Mouse (Mus musculus): ENCODE data around the gene Wdr47. TPM values are rescaled to one million over a fixed set of nuclear protein-coding genes. Genes with fewer than 3 reads are reported as not detected.

The Wdr47 gene
- 1.3 and 1.4 TPM in 2 replicates for polyA plus RNA-seq (2012; rRNA removed)

GRCm38 (mm10) chr3:108590786-108591529 is at the start of gene Wdr47:
Gene Wdr47 (plus strand): TSS chr3:108591279.

GRCm38 (mm10) chr3:108562133-108562730 is 28.8 kb upstream of the Wdr47 start, which contains the start of gene Tmem167b:
Gene Tmem167b (minus strand): TSS chr3:108562466.

GRCm38 (mm10) chr3:108571443-108572294 is 19.4 kb upstream of the Wdr47 start, which contains the start of gene Taf13:
Gene Taf13 (plus strand): TSS chr3:108571698.

GRCm38 (mm10) chr3:108653710-108654379 is 62.8 kb downstream of the Wdr47 start, which contains the start of gene Clcc1:
Gene Clcc1 (plus strand): TSS chr3:108653913.

Other genes starting within 250 kb of the Wdr47 start
- 1.0 and 2.0 TPM in 2 replicates for gene Mybphl, start 226.4 kb upstream of the Wdr47 start, polyA plus RNA-seq (2012; rRNA removed)
- 13.2 and 14.0 TPM in 2 replicates for gene Psrc1, start 207.4 kb upstream of the Wdr47 start, polyA plus RNA-seq (2012; rRNA removed)
- gene Celsr2, start 175.7 kb upstream of the Wdr47 start, polyA plus RNA-seq (2012; rRNA removed): 0.30 and 0.39 TPM in 2 replicates
- gene Sars, start 146.1 kb upstream of the Wdr47 start, polyA plus RNA-seq (2012; rRNA removed): 30.3 and 33.2 TPM in 2 replicates
- not detected in 2 replicates for gene 1700013F07Rik, start 57.1 kb upstream of the Wdr47 start, polyA plus RNA-seq (2012; rRNA removed)
- gene 5330417C22Rik, start 54.7 kb upstream of the Wdr47 start, polyA plus RNA-seq (2012; rRNA removed): 0.37 and 0.68 TPM in 2 replicates
- 3.7 and 3.9 TPM in 2 replicates for gene Tmem167b, start 28.8 kb upstream of the Wdr47 start, polyA plus RNA-seq (2012; rRNA removed)
- 6.2 and 6.7 TPM in 2 replicates for gene Taf13, start 19.6 kb upstream of the Wdr47 start, polyA plus RNA-seq (2012; rRNA removed)
- gene Clcc1, start 62.6 kb downstream of the Wdr47 start, polyA plus RNA-seq (2012; rRNA removed): 25.4 and 27.2 TPM in 2 replicates
- gene Gpsm2, start 131.0 kb downstream of the Wdr47 start, polyA plus RNA-seq (2012; rRNA removed): 9.9 and 11.7 TPM in 2 replicates
- 0.29 and 0.32 TPM in 2 replicates for gene Aknad1, start 148.4 kb downstream of the Wdr47 start, polyA plus RNA-seq (2012; rRNA removed)
- 12.7 and 13.9 TPM in 2 replicates for gene Stxbp3, start 249.2 kb downstream of the Wdr47 start, polyA plus RNA-seq (2012; rRNA removed)